Mouse (Mus musculus): ENCODE measurements around the gene Tsc22d4. TPM values are rescaled to one million over a fixed set of nuclear protein-coding genes. Genes with fewer than 3 reads are reported as not detected.
"Not testable (repeated sequence)": the region's sequence is repeated elsewhere in the genome, so short reads cannot be mapped to it uniquely, and the experiment has no call there.

Tsc22d4 gene
- polyA plus RNA-seq, 1 experiment from 2014 or later, result 144 TPM

GRCm38 (mm10) chr5:137742048-137742447 lies 3.5 kb upstream of the Tsc22d4 start:
- Histone ChIP-seq H3K27me3 (replicated peaks) (no peaks in the 10 kb centered on the region), H3K9me3 (replicated peaks) (no peaks in the 10 kb centered on the region), H3K4me2 (peak overlapping the region; percentile 96), H3K4me1 (replicated peaks) (peaks cover 37% of the 10 kb centered on the region), H3K36me3 (no peaks in the 10 kb centered on the region), H3K4me3 (peak overlapping the region; percentile 76), H3K27ac (ENCODE audit: poor library complexity, severe bottlenecking) (no peak overlapping the region), H3K9ac (no peak overlapping the region)
- no peak for ATAC-seq (ENCODE audit: insufficient number of reproducible peaks, low FRiP score)
- 58% methylated on average over 10 of the region's 10 CpGs for WGBS

- no peak overlapping the region for H3K4me3 ChIP-seq
- H3K9me3 ChIP-seq (replicated peaks), result no peaks in the 10 kb centered on the region
- no peak overlapping the region for H3K4me2 ChIP-seq
- 92% methylated on average over 6 of the region's 6 CpGs for WGBS
- H3K36me3 ChIP-seq, result no peaks in the 10 kb centered on the region
- no peak for ATAC-seq (ENCODE audit: insufficient number of reproducible peaks, low FRiP score)
- H3K4me1 ChIP-seq (replicated peaks), result peaks cover 41% of the 10 kb centered on the region
- no peak overlapping the region for H3K9ac ChIP-seq
- H3K27ac ChIP-seq (ENCODE audit: poor library complexity, severe bottlenecking), result no peak overlapping the region
- no peaks in the 10 kb centered on the region for H3K27me3 ChIP-seq (replicated peaks)
These were observed 2.7 kb upstream of the Tsc22d4 start for GRCm38 (mm10) chr5:137742836-137743235.

- no peak overlapping the region for H3K9ac ChIP-seq
These were observed 1.3 kb upstream of the Tsc22d4 start for GRCm38 (mm10) chr5:137744197-137744596.

GRCm38 (mm10) chr5:137746282-137746850 lies 836 bp downstream of the Tsc22d4 start:
- H3K27me3 ChIP-seq (replicated peaks), result no peaks in the 10 kb centered on the region
- H3K9me3 ChIP-seq (replicated peaks), result no peaks in the 10 kb centered on the region
- WGBS, result 0% methylated on average over 20 of the region's 20 CpGs
- H3K4me1 ChIP-seq (replicated peaks), result peaks cover 45% of the 10 kb centered on the region
- H3K9ac ChIP-seq, result peak overlapping the region; percentile 99
- ATAC-seq (ENCODE audit: insufficient number of reproducible peaks, low FRiP score), result peak; percentile 67
- peak overlapping the region; percentile 92 for H3K4me3 ChIP-seq
- peak overlapping the region; percentile 99 for H3K27ac ChIP-seq (ENCODE audit: poor library complexity, severe bottlenecking)
- peaks cover 18% of the 10 kb centered on the region for H3K36me3 ChIP-seq
- H3K4me2 ChIP-seq, result peak overlapping the region; percentile 99

More at GRCm38 (mm10) chr5:137744197-137744596, 1.3 kb upstream of the Tsc22d4 start:
- 88% methylated on average over 7 of the region's 7 CpGs for WGBS
- Histone ChIP-seq H3K27me3 (replicated peaks) (no peaks in the 10 kb centered on the region), H3K27ac (ENCODE audit: poor library complexity, severe bottlenecking) (no peak overlapping the region), H3K4me1 (replicated peaks) (peaks cover 46% of the 10 kb centered on the region), H3K4me2 (no peak overlapping the region), H3K9me3 (replicated peaks) (no peaks in the 10 kb centered on the region), H3K4me3 (no peak overlapping the region), H3K36me3 (peaks cover 3% of the 10 kb centered on the region; the same call in 1 of the 2 replicates)
- no peak for ATAC-seq (ENCODE audit: insufficient number of reproducible peaks, low FRiP score)

GRCm38 (mm10) chr5:137746851-137747325 lies 1.4 kb downstream of the Tsc22d4 start:
- 0% methylated on average over 16 of the region's 16 CpGs for WGBS
- H3K4me2 ChIP-seq, result peak overlapping the region; percentile 99
- H3K27me3 ChIP-seq (replicated peaks), result no peaks in the 10 kb centered on the region

GRCm38 (mm10) chr5:137747326-137747961 lies 1.9 kb downstream of the Tsc22d4 start:
- no peaks in the 10 kb centered on the region for H3K27me3 ChIP-seq (replicated peaks)
- peak overlapping the region; percentile 92 for H3K4me3 ChIP-seq
- H3K4me2 ChIP-seq, result peak overlapping the region; percentile 99
- H3K9ac ChIP-seq, result peak overlapping the region; percentile 99
- WGBS, result 3% methylated on average over 26 of the region's 26 CpGs
- peak overlapping the region; percentile 99 for H3K27ac ChIP-seq (ENCODE audit: poor library complexity, severe bottlenecking)
- peaks cover 29% of the 10 kb centered on the region for H3K36me3 ChIP-seq
- peak; percentile 37 for ATAC-seq (ENCODE audit: insufficient number of reproducible peaks, low FRiP score)
- no peaks in the 10 kb centered on the region for H3K9me3 ChIP-seq (replicated peaks)
- H3K4me1 ChIP-seq (replicated peaks), result peaks cover 47% of the 10 kb centered on the region

More at GRCm38 (mm10) chr5:137746851-137747325, 1.4 kb downstream of the Tsc22d4 start:
- peak overlapping the region; percentile 92 for H3K4me3 ChIP-seq
- peak overlapping the region; percentile 99 for H3K9ac ChIP-seq
- peak overlapping the region; percentile 99 for H3K27ac ChIP-seq (ENCODE audit: poor library complexity, severe bottlenecking)
- H3K4me1 ChIP-seq (replicated peaks), result peaks cover 45% of the 10 kb centered on the region
- H3K36me3 ChIP-seq, result peaks cover 23% of the 10 kb centered on the region
- H3K9me3 ChIP-seq (replicated peaks), result no peaks in the 10 kb centered on the region
- ATAC-seq (ENCODE audit: insufficient number of reproducible peaks, low FRiP score), result 0 out of 2 replicates have a peak, but pooled peaks have one; percentile 9

GRCm38 (mm10) chr5:137748130-137748770 lies 2.7 kb downstream of the Tsc22d4 start:
- H3K4me2 ChIP-seq, result peak overlapping the region; percentile 99
- peak overlapping the region; percentile 99 for H3K9ac ChIP-seq
- H3K4me1 ChIP-seq (replicated peaks), result peaks cover 54% of the 10 kb centered on the region
- peaks cover 37% of the 10 kb centered on the region for H3K36me3 ChIP-seq
- 33% methylated on average over 5 of the region's 5 CpGs for WGBS
- peak overlapping the region; percentile 99 for H3K27ac ChIP-seq (ENCODE audit: poor library complexity, severe bottlenecking)
- peak overlapping the region; percentile 92 for H3K4me3 ChIP-seq
- H3K9me3 ChIP-seq (replicated peaks), result no peaks in the 10 kb centered on the region
- ATAC-seq (ENCODE audit: insufficient number of reproducible peaks, low FRiP score), result no peak
- H3K27me3 ChIP-seq (replicated peaks), result no peaks in the 10 kb centered on the region

GRCm38 (mm10) chr5:137749196-137749836 lies 3.8 kb downstream of the Tsc22d4 start:
- Histone ChIP-seq H3K9me3 (replicated peaks) (no peaks in the 10 kb centered on the region), H3K27me3 (replicated peaks) (no peaks in the 10 kb centered on the region), H3K27ac (ENCODE audit: poor library complexity, severe bottlenecking) (peak overlapping the region; percentile 99), H3K4me1 (replicated peaks) (peaks cover 63% of the 10 kb centered on the region), H3K36me3 (peaks cover 48% of the 10 kb centered on the region), H3K4me3 (peak overlapping the region; percentile 92), H3K9ac (peak overlapping the region; percentile 99), H3K4me2 (peak overlapping the region; percentile 99)
- no peak for ATAC-seq (ENCODE audit: insufficient number of reproducible peaks, low FRiP score)
- 43% methylated on average over 6 of the region's 6 CpGs for WGBS

- WGBS, result 95% methylated on average over 6 of the region's 8 CpGs
- ATAC-seq (ENCODE audit: insufficient number of reproducible peaks, low FRiP score); H3K4me2 ChIP-seq; H3K9ac ChIP-seq; H3K27me3 ChIP-seq (replicated peaks); H3K9me3 ChIP-seq (replicated peaks); H3K27ac ChIP-seq (ENCODE audit: poor library complexity, severe bottlenecking); H3K4me3 ChIP-seq: not testable (repeated sequence)
- H3K4me1 ChIP-seq (replicated peaks), result peaks cover 66% of the 10 kb centered on the region
- H3K36me3 ChIP-seq, result peaks cover 54% of the 10 kb centered on the region
These were observed 4.7 kb downstream of the Tsc22d4 start for GRCm38 (mm10) chr5:137750212-137750611.

- H3K9ac ChIP-seq, result peak overlapping the region; percentile 18; the same call in 1 of the 2 replicates
- no peaks in the 10 kb centered on the region for H3K9me3 ChIP-seq (replicated peaks)
- H3K27me3 ChIP-seq (replicated peaks), result no peaks in the 10 kb centered on the region
- no peak for ATAC-seq (ENCODE audit: insufficient number of reproducible peaks, low FRiP score)
- peaks cover 74% of the 10 kb centered on the region for H3K4me1 ChIP-seq (replicated peaks)
- H3K27ac ChIP-seq (ENCODE audit: poor library complexity, severe bottlenecking), result peak overlapping the region; percentile 86
- no peak overlapping the region for H3K4me3 ChIP-seq
- H3K4me2 ChIP-seq, result 0 out of 2 replicates have a peak overlapping the region, but pooled peaks have one; percentile 7
- peaks cover 65% of the 10 kb centered on the region for H3K36me3 ChIP-seq
- 80% methylated on average over 13 of the region's 13 CpGs for WGBS
These were observed 5.8 kb downstream of the Tsc22d4 start for GRCm38 (mm10) chr5:137751221-137751887.

Measured in heart, embryonic 12.5 days (tissue).